Mouse (Mus musculus) hindbrain, embryonic 16.5 days (tissue): ENCODE measurements around the gene Scp2. TPM values are rescaled to one million over a fixed set of nuclear protein-coding genes. Genes with fewer than 3 reads are reported as not detected.

ENCODE experiments used
- ATAC-seq: fragments of 200-750 bp; cut with Nextera tagmentation; 2 replicates; pipeline ENCODE4 v1.8.0; 2017; ENCODE audit warnings: moderate TSS enrichment, moderate library complexity
- H3K27ac ChIP-seq: fragments of 300-500 bp; sonication (generic); 2 replicates; pipeline ENCODE4 v1.5.1; 2014; ENCODE audit warnings: low read depth, mild to moderate bottlenecking, control low read depth, low read length, moderate library complexity
- H3K27me3 ChIP-seq: fragments of 300-500 bp; sonication (generic); replicated peaks from 2 replicates; pipeline ENCODE4 v1.6.1; 2014; ENCODE audit warnings: low read length; ENCODE audit not compliant: control insufficient read depth, insufficient read depth
- H3K36me3 ChIP-seq: fragments of 300-500 bp; sonication (generic); 2 replicates; pipeline ENCODE4 v1.6.1; 2014; ENCODE audit warnings: mild to moderate bottlenecking, low read length, moderate library complexity, mixed read lengths; ENCODE audit not compliant: control insufficient read depth, insufficient read depth
- H3K4me1 ChIP-seq: fragments of 300-500 bp; sonication (generic); 2 replicates; pipeline ENCODE4 v1.6.1; 2014; ENCODE audit warnings: low read depth, low read length; ENCODE audit not compliant: control insufficient read depth, insufficient read depth
- H3K4me2 ChIP-seq: fragments of 300-500 bp; sonication (generic); 2 replicates; pipeline ENCODE4 v1.6.1; 2014; ENCODE audit warnings: mild to moderate bottlenecking, low read length, control low read depth, moderate library complexity
- H3K4me3 ChIP-seq: fragments of 300-500 bp; sonication (generic); 2 replicates; pipeline ENCODE4 v1.5.1; 2014; ENCODE audit warnings: mild to moderate bottlenecking, low read length, control low read depth, moderate library complexity
- H3K9ac ChIP-seq: fragments of 300-500 bp; sonication (generic); 2 replicates; pipeline ENCODE4 v1.6.1; 2014; ENCODE audit warnings: low read depth, mild to moderate bottlenecking, control low read depth, low read length, moderate library complexity
- H3K9me3 ChIP-seq: fragments of 300-500 bp; sonication (generic); 2 replicates; pipeline ENCODE4 v1.6.1; 2014; ENCODE audit warnings: mild to moderate bottlenecking, low read length, moderate library complexity; ENCODE audit not compliant: control insufficient read depth
- WGBS: fragments of 180-500 bp; shearing (Covaris S2); extraction: QIAGEN DNeasy Blood & Tissue Kit; methylation state at CpG from one replicate; pipeline ENCODE4 v1.1.7; 2014; 5-methylcytosine and 5-hydroxymethylcytosine counted together
- polyA plus RNA-seq: library from polyadenylated mRNA; unstranded; fragments of >200 nt; fragmentation: Nextera tagmentation; extraction: Ambion mirVana; gene quantifications from 2 replicates; pipeline ENCODE4 v1.2.1, GENCODE M21; 2015

Scp2 gene
- polyA plus RNA-seq, 1 experiment from 2014 or later, result 220 TPM

GRCm38 (mm10) chr4:108008541-108008940 lies 136.3 kb downstream of the Scp2 start:
- H3K27ac ChIP-seq, result no peak overlapping the region
- ATAC-seq, result no peak
- H3K4me2 ChIP-seq, result no peak overlapping the region
- no peaks in the 10 kb centered on the region for H3K36me3 ChIP-seq
- no peak overlapping the region for H3K9ac ChIP-seq
- WGBS, result 75% methylated on average over 8 of the region's 8 CpGs
- H3K4me1 ChIP-seq, result peaks cover 3% of the 10 kb centered on the region; the same call in 1 of the 2 replicates
- H3K27me3 ChIP-seq, result no peaks in the 10 kb centered on the region
- H3K4me3 ChIP-seq, result no peak overlapping the region
- H3K9me3 ChIP-seq, result no peaks in the 10 kb centered on the region

- Histone ChIP-seq H3K4me3 (no peak overlapping the region), H3K27me3 (no peaks in the 10 kb centered on the region), H3K36me3 (no peaks in the 10 kb centered on the region), H3K4me1 (peaks cover 3% of the 10 kb centered on the region; the same call in 1 of the 2 replicates), H3K9me3 (no peaks in the 10 kb centered on the region), H3K4me2 (no peak overlapping the region), H3K27ac (no peak overlapping the region), H3K9ac (no peak overlapping the region)
- WGBS, result 84% methylated on average over 7 of the region's 7 CpGs
- ATAC-seq, result no peak
Observed at GRCm38 (mm10) chr4:108007532-108008103, 137.2 kb downstream of the Scp2 start.

DNA sequence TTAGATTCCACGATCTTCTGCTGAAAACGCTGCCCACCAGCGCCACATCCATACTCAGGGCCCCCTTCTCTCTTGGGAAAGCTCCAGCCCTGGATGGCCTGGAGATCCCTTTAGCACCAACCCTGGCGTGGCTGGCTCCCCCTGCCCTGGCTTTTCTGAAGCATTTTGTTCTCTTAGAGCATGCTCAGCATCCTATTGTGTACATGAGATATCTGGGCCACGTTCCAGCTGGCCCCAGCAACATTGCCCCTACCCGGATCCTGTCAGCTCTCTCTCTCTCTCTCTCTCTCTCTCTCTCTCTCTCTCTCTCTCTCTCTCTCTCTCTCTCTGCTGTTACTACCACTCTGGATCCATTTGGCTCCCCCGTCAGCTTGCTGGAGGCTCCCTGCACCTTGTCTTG lies 139.5 kb downstream of the Scp2 start:
- Histone ChIP-seq H3K9me3 (no peaks in the 10 kb centered on the region), H3K9ac (no peak overlapping the region), H3K4me1 (peaks cover 3% of the 10 kb centered on the region; the same call in 1 of the 2 replicates), H3K27me3 (no peaks in the 10 kb centered on the region), H3K36me3 (no peaks in the 10 kb centered on the region), H3K27ac (no peak overlapping the region), H3K4me2 (no peak overlapping the region), H3K4me3 (no peak overlapping the region)
- peak; percentile 75 for ATAC-seq
- 35% methylated on average over 7 of the region's 7 CpGs for WGBS

DNA sequence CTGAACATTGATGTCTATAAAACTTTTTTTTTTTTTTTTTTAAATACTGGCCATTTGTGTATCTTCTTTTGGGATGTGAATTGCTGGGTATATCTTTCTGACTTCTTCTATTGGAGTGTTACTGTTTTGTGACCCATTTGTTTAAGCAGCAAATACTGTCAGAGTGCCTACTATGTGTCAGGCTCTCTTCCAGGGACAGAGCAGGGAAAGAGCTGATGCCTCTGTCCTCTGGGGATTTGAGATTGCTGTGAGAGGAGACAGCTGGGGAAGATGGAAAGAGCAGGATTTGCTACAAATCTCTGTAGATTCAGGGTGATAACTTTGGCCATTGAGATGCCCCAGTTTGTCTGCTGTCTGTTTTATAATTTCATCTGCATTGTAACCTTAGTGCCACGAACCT lies 145.4 kb downstream of the Scp2 start:
- Histone ChIP-seq H3K36me3 (no peaks in the 10 kb centered on the region), H3K27me3 (no peaks in the 10 kb centered on the region), H3K4me2 (no peak overlapping the region), H3K9ac (no peak overlapping the region), H3K9me3 (peaks cover 3% of the 10 kb centered on the region; the same call in 1 of the 2 replicates), H3K4me3 (no peak overlapping the region), H3K27ac (no peak overlapping the region), H3K4me1 (peaks cover 3% of the 10 kb centered on the region; the same call in 1 of the 2 replicates)
- WGBS, result 95% methylated on average over 1 of the region's 1 CpGs
- no peak for ATAC-seq

GRCm38 (mm10) chr4:107998641-107999332 lies 146.0 kb downstream of the Scp2 start:
- no peak overlapping the region for H3K9ac ChIP-seq
- 43% methylated on average over 11 of the region's 11 CpGs for WGBS
- ATAC-seq, result 0 out of 2 replicates have a peak, but pooled peaks have one; percentile 20

GRCm38 (mm10) chr4:107996418-107996986 lies 148.3 kb downstream of the Scp2 start:
- H3K4me2 ChIP-seq, result no peak overlapping the region
- H3K27ac ChIP-seq, result no peak overlapping the region
- no peaks in the 10 kb centered on the region for H3K36me3 ChIP-seq
- H3K4me1 ChIP-seq, result peaks cover 5% of the 10 kb centered on the region; the same call in 1 of the 2 replicates
- WGBS, result 89% methylated on average over 9 of the region's 9 CpGs
- H3K27me3 ChIP-seq, result no peaks in the 10 kb centered on the region
- no peak for ATAC-seq
- no peak overlapping the region for H3K9ac ChIP-seq
- H3K4me3 ChIP-seq, result no peak overlapping the region
- H3K9me3 ChIP-seq, result peaks cover 3% of the 10 kb centered on the region; the same call in 1 of the 2 replicates

More at GRCm38 (mm10) chr4:107998641-107999332, 146.0 kb downstream of the Scp2 start:
- Histone ChIP-seq H3K4me3 (no peak overlapping the region), H3K27ac (no peak overlapping the region), H3K9me3 (peaks cover 3% of the 10 kb centered on the region; the same call in 1 of the 2 replicates), H3K4me2 (no peak overlapping the region), H3K27me3 (no peaks in the 10 kb centered on the region), H3K4me1 (peaks cover 3% of the 10 kb centered on the region; the same call in 1 of the 2 replicates), H3K36me3 (no peaks in the 10 kb centered on the region)

- 74% methylated on average over 6 of the region's 6 CpGs for WGBS
- Histone ChIP-seq H3K27me3 (no peaks in the 10 kb centered on the region), H3K9ac (no peak overlapping the region), H3K4me1 (peaks cover 5% of the 10 kb centered on the region; the same call in 1 of the 2 replicates), H3K27ac (no peak overlapping the region), H3K4me2 (no peak overlapping the region), H3K36me3 (no peaks in the 10 kb centered on the region), H3K9me3 (peaks cover 3% of the 10 kb centered on the region; the same call in 1 of the 2 replicates), H3K4me3 (no peak overlapping the region)
- ATAC-seq, result no peak
Observed at GRCm38 (mm10) chr4:107995727-107996126, 149.1 kb downstream of the Scp2 start.

GRCm38 (mm10) chr4:107995011-107995410 lies 149.8 kb downstream of the Scp2 start:
- Histone ChIP-seq H3K4me3 (no peak overlapping the region), H3K36me3 (no peaks in the 10 kb centered on the region), H3K9ac (no peak overlapping the region), H3K27me3 (no peaks in the 10 kb centered on the region), H3K4me1 (peaks cover 5% of the 10 kb centered on the region; the same call in 1 of the 2 replicates), H3K4me2 (no peak overlapping the region), H3K27ac (no peak overlapping the region), H3K9me3 (peaks cover 3% of the 10 kb centered on the region; the same call in 1 of the 2 replicates)
- no peak for ATAC-seq
- WGBS, result 92% methylated on average over 6 of the region's 6 CpGs
